Mouse (Mus musculus) brain, embryonic 14.5 days (tissue): ENCODE measurements around the gene Mtfr1l.

Experiments
- CTCF ChIP-seq: fragments of 200-500 bp; IDR thresholded peaks from 2 replicates; pipeline ENCODE4 v1.5.1; 2012; ENCODE audit warnings: inconsistent platforms, mild to moderate bottlenecking, moderate library complexity, borderline replicate concordance; ENCODE audit not compliant: insufficient read depth, insufficient read length; ENCODE audit errors: extremely low read depth
- POLR2A ChIP-seq: fragments of 200-500 bp; IDR thresholded peaks from 2 replicates; pipeline ENCODE4 v1.6.1; 2012; ENCODE audit warnings: mild to moderate bottlenecking, inconsistent platforms, borderline replicate concordance; ENCODE audit not compliant: poor library complexity, insufficient read depth, insufficient read length, severe bottlenecking; ENCODE audit errors: extremely low read depth

GRCm38 (mm10) chr4:134564093-134564492, 28.9 kb upstream of the Mtfr1l start:
- no peak for TF ChIP-seq CTCF
- TF ChIP-seq POLR2A, result no peak
